Mouse (Mus musculus) liver, embryonic 13.5 days (tissue): ENCODE measurements around the gene Fubp1. TPM values are rescaled to one million over a fixed set of nuclear protein-coding genes. Genes with fewer than 3 reads are reported as not detected.
"Not testable (repeated sequence)": the region's sequence is repeated elsewhere in the genome, so short reads cannot be mapped to it uniquely, and the experiment has no call there.

Experiments
- ATAC-seq: fragments of 200-750 bp; cut with Nextera tagmentation; 2 replicates; pipeline ENCODE4 v1.8.0; 2017; ENCODE audit warnings: low read depth, mild to moderate bottlenecking, moderate number of reproducible peaks, moderate library complexity
- DNase-seq: peaks from one replicate; pipeline ENCODE4 v3.0.0; 2022
- H3K27ac ChIP-seq: fragments of 300-500 bp; sonication (generic); 2 replicates; pipeline ENCODE4 v1.5.1; 2015; ENCODE audit warnings: moderate library complexity, mild to moderate bottlenecking, inconsistent platforms
- H3K27me3 ChIP-seq: fragments of 300-500 bp; sonication (generic); 2 replicates; pipeline ENCODE4 v1.6.1; 2015; ENCODE audit warnings: mild to moderate bottlenecking, inconsistent platforms
- H3K36me3 ChIP-seq: fragments of 300-500 bp; sonication (generic); 2 replicates; pipeline ENCODE4 v1.6.1; 2015; ENCODE audit warnings: mild to moderate bottlenecking, inconsistent platforms
- H3K4me1 ChIP-seq: fragments of 300-500 bp; sonication (generic); replicated peaks from 2 replicates; pipeline ENCODE4 v1.6.1; 2015; ENCODE audit warnings: inconsistent platforms
- H3K4me2 ChIP-seq: fragments of 300-500 bp; sonication (generic); 2 replicates; pipeline ENCODE4 v1.6.1; 2015; ENCODE audit warnings: inconsistent platforms, mild to moderate bottlenecking, moderate library complexity
- H3K4me3 ChIP-seq: fragments of 300-500 bp; sonication (generic); replicated peaks from 2 replicates; pipeline ENCODE4 v1.5.1; 2015; ENCODE audit warnings: mild to moderate bottlenecking, inconsistent platforms
- H3K9ac ChIP-seq: fragments of 300-500 bp; sonication (generic); 2 replicates; pipeline ENCODE4 v1.6.1; 2015; ENCODE audit warnings: mild to moderate bottlenecking, inconsistent platforms
- H3K9me3 ChIP-seq: fragments of 300-500 bp; sonication (generic); replicated peaks from 2 replicates; pipeline ENCODE4 v1.6.1; 2016; ENCODE audit warnings: inconsistent platforms
- WGBS: fragments of 180-500 bp; shearing (Covaris S2); methylation state at CpG from one replicate; pipeline ENCODE4 v1.1.7; 2015; ENCODE audit not compliant: insufficient replicate concordance; 5-methylcytosine and 5-hydroxymethylcytosine counted together
- polyA plus RNA-seq: library from polyadenylated mRNA; unstranded; fragments of >200 nt; fragmentation: Nextera tagmentation; extraction: Ambion mirVana; gene quantifications from 2 replicates; pipeline ENCODE4 v1.2.1, GENCODE M21; 2015

Gene Fubp1
- polyA plus RNA-seq, 1 experiment from 2014 or later: 99.4 TPM

DNA sequence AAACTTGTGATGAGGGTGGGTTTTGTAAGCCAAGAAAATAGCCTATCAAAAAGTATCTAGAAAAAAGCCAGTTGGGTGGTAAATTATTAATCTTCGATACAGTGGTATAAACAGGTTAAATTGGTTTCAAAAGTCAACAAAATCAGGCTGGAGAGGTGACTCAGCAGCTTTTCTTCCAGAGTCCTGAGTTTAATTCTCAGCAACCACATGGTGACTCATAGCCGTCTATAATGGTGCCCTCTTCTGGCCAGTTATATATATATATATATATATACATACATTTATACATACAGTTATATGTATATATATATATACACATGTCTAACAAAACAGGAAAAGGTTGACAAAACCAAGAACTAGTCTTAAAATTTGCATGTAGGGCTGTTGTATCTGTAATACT, 28.6 kb downstream of the Fubp1 start:
- Histone ChIP-seq H3K4me1 (no peaks in the 10 kb centered on the region), H3K9me3 (no peaks in the 10 kb centered on the region), H3K4me3 (no peak overlapping the region), H3K27ac (no peak overlapping the region), H3K27me3 (no peaks in the 10 kb centered on the region), H3K36me3 (peaks cover 30% of the 10 kb centered on the region), H3K4me2 (no peak overlapping the region), H3K9ac (no peak overlapping the region)
- DNase-seq: no peak
- WGBS: 36% methylated on average over 2 of the region's 2 CpGs
- ATAC-seq: peak; percentile 61

DNA sequence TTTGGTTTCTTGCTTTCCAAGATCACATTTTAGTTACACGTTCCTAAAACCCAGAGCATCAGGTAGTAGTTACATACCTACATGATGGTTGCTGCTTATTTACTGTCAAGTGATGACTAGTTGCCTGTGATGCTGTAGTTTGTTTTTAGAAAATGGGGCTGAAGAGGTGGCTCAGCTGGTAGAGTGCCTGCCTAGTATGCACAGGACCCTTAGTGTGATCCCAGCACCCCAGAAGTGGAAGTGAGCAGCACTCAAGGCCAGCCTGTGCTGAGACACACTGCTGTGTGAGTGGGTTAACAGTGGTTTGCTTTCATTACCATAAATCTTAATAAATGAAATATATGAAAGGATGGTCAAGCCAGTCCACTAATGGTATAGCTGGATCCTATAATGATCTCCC, 29.4 kb downstream of the Fubp1 start:
- ATAC-seq (no peak), DNase-seq (no peak)
- no peaks in the 10 kb centered on the region for H3K9me3 ChIP-seq
- peaks cover 27% of the 10 kb centered on the region for H3K36me3 ChIP-seq
- H3K9ac ChIP-seq: no peak overlapping the region
- no peaks in the 10 kb centered on the region for H3K4me1 ChIP-seq
- 91% methylated on average over 1 of the region's 1 CpGs for WGBS
- no peak overlapping the region for H3K4me3 ChIP-seq
- no peak overlapping the region for H3K27ac ChIP-seq
- H3K4me2 ChIP-seq: no peak overlapping the region
- H3K27me3 ChIP-seq: no peaks in the 10 kb centered on the region

DNA sequence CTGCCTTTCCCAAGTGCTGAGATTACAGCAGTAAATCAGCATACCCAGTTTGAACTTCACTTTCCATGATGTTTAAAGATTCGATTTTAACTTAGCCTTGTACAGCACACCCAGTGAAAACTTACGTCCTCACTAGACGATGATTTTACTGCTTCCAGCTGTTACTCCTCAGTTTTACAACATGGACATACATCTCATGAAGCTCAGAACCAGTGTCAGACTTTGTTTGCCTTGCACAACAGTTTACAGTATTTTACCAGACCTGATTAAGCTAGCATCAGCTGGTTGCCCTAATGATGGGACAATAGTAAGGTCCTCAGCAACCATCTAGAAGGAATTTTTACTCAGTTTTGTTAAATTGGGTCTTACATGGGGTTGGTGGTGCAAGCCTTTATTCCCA, 30.9 kb downstream of the Fubp1 start:
- H3K27ac ChIP-seq: no peak overlapping the region
- H3K27me3 ChIP-seq: no peaks in the 10 kb centered on the region
- no peak for ATAC-seq
- H3K4me3 ChIP-seq: no peak overlapping the region
- no peak overlapping the region for H3K9ac ChIP-seq
- WGBS: 71% methylated on average over 3 of the region's 3 CpGs
- no peaks in the 10 kb centered on the region for H3K4me1 ChIP-seq
- DNase-seq: no peak
- H3K36me3 ChIP-seq: peaks cover 18% of the 10 kb centered on the region
- H3K9me3 ChIP-seq: no peaks in the 10 kb centered on the region
- no peak overlapping the region for H3K4me2 ChIP-seq

DNA sequence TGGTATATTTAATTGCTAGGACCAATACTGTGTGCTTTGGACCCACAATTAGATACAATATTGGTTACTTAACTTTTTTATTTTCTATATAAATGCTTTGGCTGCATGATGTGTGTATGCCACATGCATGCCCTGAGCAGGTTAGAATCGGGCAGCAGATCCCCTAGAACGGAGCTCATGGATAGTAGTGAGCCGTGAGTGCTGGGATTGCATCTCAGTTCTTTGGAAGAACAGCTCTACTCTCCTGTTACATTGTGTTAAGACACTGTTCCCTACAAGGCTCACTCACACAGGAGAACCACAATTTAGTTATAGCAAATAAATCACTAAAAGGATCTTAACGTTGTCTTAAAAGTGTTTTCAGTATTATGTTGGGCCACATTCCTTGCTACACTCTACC, 33.1 kb downstream of the Fubp1 start:
- WGBS: 70% methylated on average over 4 of the region's 4 CpGs
- DNase-seq (no peak), ATAC-seq (no peak)

DNA sequence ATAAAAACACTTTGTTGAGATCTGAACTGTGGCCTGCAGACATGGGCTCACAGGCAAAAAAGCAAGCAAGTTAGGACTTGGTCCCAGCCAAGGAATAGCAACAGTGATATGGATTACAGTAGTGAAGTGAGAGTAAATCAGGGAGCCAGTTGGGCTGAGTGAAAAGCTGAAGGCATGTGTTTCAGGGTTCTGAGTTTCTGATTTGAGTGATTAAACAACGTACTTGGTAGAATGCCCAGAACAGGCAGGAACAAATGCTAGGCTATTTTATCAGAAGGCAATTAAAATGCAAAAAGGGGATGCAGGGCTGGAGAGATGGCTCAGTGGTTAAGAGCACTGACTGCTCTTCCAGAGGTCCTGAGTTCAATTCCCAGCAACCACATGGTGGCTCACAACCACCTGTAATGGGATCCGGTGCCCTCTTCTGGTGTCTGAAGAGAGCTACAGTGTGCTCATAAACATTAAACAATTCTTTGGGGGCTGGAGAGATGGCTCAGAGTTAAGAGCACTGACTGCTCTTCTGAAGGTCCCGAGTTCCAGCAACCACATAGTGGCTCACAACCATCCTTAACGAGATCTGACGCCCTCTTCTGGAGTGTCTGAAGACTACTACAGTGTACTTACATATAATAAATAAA, 35.2 kb downstream of the Fubp1 start:
- no peak overlapping the region for H3K9ac ChIP-seq
- DNase-seq: no peak
- 69% methylated on average over 5 of the region's 5 CpGs for WGBS

More for the DNA sequence above, 33.1 kb downstream of the Fubp1 start:
- H3K36me3 ChIP-seq: peaks cover 4% of the 10 kb centered on the region; the same call in 1 of the 2 replicates
- no peak overlapping the region for H3K4me3 ChIP-seq
- no peak overlapping the region for H3K27ac ChIP-seq
- no peak overlapping the region for H3K4me2 ChIP-seq
- H3K9me3 ChIP-seq: no peaks in the 10 kb centered on the region
- no peak overlapping the region for H3K9ac ChIP-seq
- no peaks in the 10 kb centered on the region for H3K4me1 ChIP-seq
- no peaks in the 10 kb centered on the region for H3K27me3 ChIP-seq

DNA sequence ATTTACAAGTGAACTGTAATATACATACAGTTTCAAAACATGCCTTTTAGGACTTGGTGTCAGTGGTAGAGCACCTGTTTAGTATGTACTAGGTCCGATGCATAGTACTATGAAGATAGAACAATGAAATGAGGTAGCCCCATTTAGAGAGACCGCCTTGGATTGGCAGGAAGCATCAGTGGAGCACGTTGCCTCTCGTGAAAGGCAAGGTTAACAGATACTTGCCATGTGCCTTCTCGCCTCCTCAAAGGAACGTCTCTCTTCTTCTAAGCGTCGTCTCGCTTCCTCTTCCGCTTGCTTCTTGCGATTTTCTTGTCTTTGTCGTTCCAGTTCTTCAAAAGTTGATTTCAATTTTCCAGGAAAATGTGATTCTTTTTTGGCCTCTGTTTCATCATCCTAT, 37.5 kb downstream of the Fubp1 start:
- H3K4me2 ChIP-seq: no peak overlapping the region
- no peaks in the 10 kb centered on the region for H3K27me3 ChIP-seq
- H3K9me3 ChIP-seq: no peaks in the 10 kb centered on the region
- DNase-seq: no peak
- no peak for ATAC-seq
- no peaks in the 10 kb centered on the region for H3K4me1 ChIP-seq
- no peak overlapping the region for H3K27ac ChIP-seq
- H3K9ac ChIP-seq: no peak overlapping the region
- no peaks in the 10 kb centered on the region for H3K36me3 ChIP-seq
- 74% methylated on average over 12 of the region's 12 CpGs for WGBS
- no peak overlapping the region for H3K4me3 ChIP-seq

More for the DNA sequence above, 35.2 kb downstream of the Fubp1 start:
- no peak for ATAC-seq
- H3K27ac ChIP-seq: no peak overlapping the region
- no peak overlapping the region for H3K4me2 ChIP-seq
- no peaks in the 10 kb centered on the region for H3K27me3 ChIP-seq
- H3K9me3 ChIP-seq: no peaks in the 10 kb centered on the region
- no peaks in the 10 kb centered on the region for H3K4me1 ChIP-seq
- H3K4me3 ChIP-seq: no peak overlapping the region
- no peaks in the 10 kb centered on the region for H3K36me3 ChIP-seq

DNA sequence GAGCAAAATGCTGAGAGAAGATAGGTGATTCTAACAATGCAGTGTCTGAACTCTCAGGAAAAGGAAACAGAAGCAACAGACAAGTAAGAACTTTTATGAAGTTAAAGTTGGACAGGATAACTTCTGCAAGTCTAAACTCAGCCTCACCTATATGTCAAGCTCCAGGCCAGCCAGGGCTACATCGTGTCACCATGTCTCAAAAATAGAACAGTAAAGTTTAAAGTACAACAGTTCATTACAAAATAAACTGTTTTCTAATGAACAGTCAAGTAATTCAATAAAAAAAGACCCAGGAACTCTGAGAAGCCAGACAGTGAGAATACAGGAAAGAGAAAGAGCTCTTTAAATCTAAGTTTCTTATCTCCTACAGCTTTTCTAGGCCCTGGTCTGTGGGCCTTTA, 40.3 kb downstream of the Fubp1 start:
- no peak overlapping the region for H3K27ac ChIP-seq
- WGBS: 62% methylated on average over 1 of the region's 1 CpGs
- H3K36me3 ChIP-seq: no peaks in the 10 kb centered on the region
- no peaks in the 10 kb centered on the region for H3K4me1 ChIP-seq
- no peak for DNase-seq
- no peak overlapping the region for H3K4me3 ChIP-seq
- no peaks in the 10 kb centered on the region for H3K9me3 ChIP-seq
- H3K27me3 ChIP-seq: no peaks in the 10 kb centered on the region
- no peak overlapping the region for H3K4me2 ChIP-seq
- ATAC-seq: no peak
- no peak overlapping the region for H3K9ac ChIP-seq

DNA sequence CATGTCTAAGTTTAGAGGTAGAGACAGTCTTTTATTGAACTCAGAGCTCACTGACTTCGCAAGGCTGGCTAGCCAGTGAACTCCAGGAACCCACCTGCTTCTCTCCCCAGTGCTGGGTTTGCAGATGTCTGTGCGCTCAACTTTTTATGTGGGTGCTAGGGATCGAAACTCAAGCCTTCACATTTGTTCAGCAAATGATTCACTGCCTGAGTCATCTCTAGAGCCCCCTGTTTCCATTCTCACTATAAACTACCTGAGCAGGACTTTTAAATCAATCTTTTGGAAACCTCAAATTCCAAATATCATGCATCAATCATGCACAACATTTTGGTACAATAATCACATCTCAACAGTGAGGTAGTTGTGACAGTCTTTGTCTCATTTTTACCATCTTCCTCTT, 47.3 kb downstream of the Fubp1 start:
- Histone ChIP-seq H3K4me3 (no peak overlapping the region), H3K27ac (no peak overlapping the region), H3K9ac (no peak overlapping the region), H3K9me3 (no peaks in the 10 kb centered on the region), H3K36me3 (no peaks in the 10 kb centered on the region), H3K4me2 (no peak overlapping the region), H3K4me1 (peaks cover 12% of the 10 kb centered on the region), H3K27me3 (peaks cover 23% of the 10 kb centered on the region)
- ATAC-seq (no peak), DNase-seq (no peak)
- WGBS: 68% methylated on average over 3 of the region's 3 CpGs

DNA sequence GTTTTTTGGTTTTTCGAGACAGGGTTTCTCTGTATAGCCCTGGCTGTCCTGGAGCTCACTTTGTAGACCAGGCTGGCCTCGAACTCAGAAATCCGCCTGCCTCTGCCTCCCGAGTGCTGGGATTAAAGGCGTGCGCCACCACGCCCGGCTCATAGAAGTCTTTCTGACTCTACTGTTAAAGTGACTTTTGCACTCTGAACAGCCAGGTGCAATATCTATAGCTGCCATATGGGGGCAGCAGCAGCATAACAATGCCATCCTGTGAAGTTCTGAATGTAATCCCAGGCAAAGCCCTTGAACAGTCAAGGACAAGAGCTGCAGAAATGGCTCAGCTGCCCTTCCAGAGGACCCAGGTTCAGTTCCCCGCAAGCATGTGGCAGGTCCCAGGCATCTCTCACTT, 49.2 kb downstream of the Fubp1 start:
- H3K36me3 ChIP-seq, H3K4me2 ChIP-seq, H3K9me3 ChIP-seq, H3K27ac ChIP-seq, H3K4me3 ChIP-seq, H3K9ac ChIP-seq: not testable (repeated sequence)
- peaks cover 14% of the 10 kb centered on the region for H3K4me1 ChIP-seq
- ATAC-seq (peak; percentile 58), DNase-seq (peak; percentile 38)
- peaks cover 42% of the 10 kb centered on the region for H3K27me3 ChIP-seq
- 22% methylated on average over 8 of the region's 9 CpGs for WGBS

DNA sequence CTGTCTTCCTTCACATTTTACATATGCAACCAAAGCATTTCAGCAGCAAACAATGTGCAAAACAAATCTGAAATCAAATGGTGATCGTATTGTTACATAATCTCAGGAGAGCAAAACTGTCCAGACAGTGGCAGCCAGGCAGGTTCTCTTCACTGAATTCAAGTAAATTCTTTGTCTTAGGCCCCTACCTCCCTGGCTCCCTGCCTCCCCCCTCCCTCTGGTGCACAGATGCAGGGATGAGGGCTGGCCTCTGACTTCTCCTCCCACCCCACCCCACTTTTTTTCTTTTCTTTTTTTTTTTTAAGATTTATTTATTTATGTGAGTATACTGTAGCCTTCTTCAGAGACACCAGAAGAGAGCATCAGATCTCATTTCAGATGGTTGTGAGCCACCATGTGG, 50.1 kb downstream of the Fubp1 start:
- Histone ChIP-seq H3K4me3 (no peak overlapping the region), H3K9me3 (no peaks in the 10 kb centered on the region), H3K27me3 (peaks cover 52% of the 10 kb centered on the region), H3K27ac (no peak overlapping the region), H3K36me3 (no peaks in the 10 kb centered on the region), H3K9ac (no peak overlapping the region), H3K4me2 (no peak overlapping the region), H3K4me1 (peaks cover 24% of the 10 kb centered on the region)
- 81% methylated on average over 1 of the region's 1 CpGs for WGBS
- ATAC-seq: no peak
- DNase-seq: no peak

DNA sequence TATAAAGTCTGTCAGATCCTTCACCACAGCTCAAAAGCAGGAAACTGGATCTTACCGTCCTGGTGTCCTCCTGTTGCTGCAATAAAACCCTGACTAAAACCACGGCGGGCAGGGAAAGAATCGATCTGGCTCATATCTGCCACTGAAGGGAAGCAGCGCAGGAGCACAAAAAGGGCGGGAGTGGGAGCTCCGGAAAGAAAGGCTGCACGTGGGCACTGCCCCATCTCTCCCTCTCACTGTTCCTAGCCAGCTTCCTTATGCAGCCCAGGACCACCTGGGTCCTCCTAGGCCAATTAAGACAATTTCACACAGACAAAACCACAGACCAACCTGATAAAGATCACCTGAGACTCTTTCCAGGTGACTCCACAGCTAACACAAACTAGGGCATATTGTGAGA, 51.2 kb downstream of the Fubp1 start:
- peaks cover 32% of the 10 kb centered on the region for H3K4me1 ChIP-seq
- no peaks in the 10 kb centered on the region for H3K36me3 ChIP-seq
- no peak overlapping the region for H3K9ac ChIP-seq
- no peak for DNase-seq
- H3K9me3 ChIP-seq: no peaks in the 10 kb centered on the region
- no peak overlapping the region for H3K4me3 ChIP-seq
- peaks cover 62% of the 10 kb centered on the region for H3K27me3 ChIP-seq
- ATAC-seq: no peak
- 0 out of 2 replicates have a peak overlapping the region, but pooled peaks have one; percentile 12 for H3K4me2 ChIP-seq
- WGBS: 23% methylated on average over 8 of the region's 8 CpGs
- H3K27ac ChIP-seq: no peak overlapping the region

DNA sequence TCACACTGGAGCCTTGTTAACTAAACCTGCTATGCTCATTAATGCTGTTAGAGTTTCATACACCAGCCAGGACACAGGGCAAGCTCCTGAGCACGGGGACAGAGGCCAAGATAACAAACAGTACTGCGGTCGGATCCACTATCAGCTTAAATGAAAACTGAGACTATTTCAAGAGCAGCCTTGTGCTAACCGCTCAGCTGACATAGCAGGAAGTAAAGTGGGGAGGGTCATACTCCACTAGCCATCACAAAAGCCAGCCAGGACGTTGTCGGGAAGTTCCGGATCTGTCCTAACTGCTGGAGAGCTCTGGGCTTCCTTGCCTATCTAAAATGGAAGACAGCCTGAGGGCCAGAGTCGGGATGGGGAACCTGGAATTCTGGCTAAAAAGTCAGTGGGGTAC, 51.7 kb downstream of the Fubp1 start:
- Histone ChIP-seq H3K9me3 (no peaks in the 10 kb centered on the region), H3K4me2 (peak overlapping the region; percentile 7), H3K4me1 (peaks cover 32% of the 10 kb centered on the region), H3K36me3 (no peaks in the 10 kb centered on the region), H3K27ac (no peak overlapping the region), H3K4me3 (no peak overlapping the region), H3K27me3 (peaks cover 68% of the 10 kb centered on the region), H3K9ac (no peak overlapping the region)
- DNase-seq (no peak), ATAC-seq (no peak)
- 7% methylated on average over 8 of the region's 8 CpGs for WGBS
